In the genomic region with DNA sequence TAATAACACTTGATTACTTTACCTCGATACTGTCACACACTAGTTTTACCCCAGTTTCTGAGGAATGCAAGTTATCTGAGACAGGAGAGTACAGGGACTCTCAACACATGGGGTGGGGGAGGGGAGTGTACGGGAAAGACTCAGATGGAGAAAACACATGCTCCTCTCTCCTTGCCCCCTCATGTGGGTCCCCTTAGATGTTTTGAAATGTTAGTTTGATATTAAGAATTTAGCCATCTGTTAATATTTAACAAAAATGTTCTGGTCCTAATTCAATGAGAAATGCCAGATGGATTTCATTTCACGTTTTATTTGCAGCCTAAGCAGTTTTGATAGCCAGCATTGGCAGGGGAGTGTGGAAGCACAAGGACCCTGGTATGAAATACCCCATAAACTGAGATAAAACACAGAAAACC, we compare ENCODE assay signal across 16 mouse cellular contexts.
A peak's percentile ranks its signal among the peaks of the same experiment; 100 is the strongest.
DNase-seq lines count a peak whose midpoint lies in the region; ATAC-seq and TF ChIP-seq lines count a peak whose summit lies in the region.
"Had no signal": no experiment of that assay in that cellular context is flagged by ENCODE, and none has a peak within 500 bp of the region (broad histone marks: within the 10 kb centered on the region; RNA-seq: fewer than 3 reads in every experiment).

No protein-coding gene starts in this region.

- no peaks in the 10 kb centered on the region for H3K4me1 ChIP-seq in forebrain, postnatal 0 days (ENCODE audit: insufficient read depth)

- no peaks in the 10 kb centered on the region for H3K36me3 ChIP-seq in forebrain, postnatal 0 days (ENCODE audit: insufficient read depth)
- H3K36me3 ChIP-seq: midbrain, embryonic 15.5 days had no signal

- WGBS in forebrain, postnatal 0 days = 66% methylated on average over 3 of the region's 3 CpGs

- no peak overlapping the region for H3K4me2 ChIP-seq in forebrain, postnatal 0 days (ENCODE audit: low read depth)
- H3K4me2 ChIP-seq: midbrain, embryonic 15.5 days had no signal

- no peaks in the 10 kb centered on the region for H3K9me3 ChIP-seq in forebrain, postnatal 0 days (ENCODE audit: low read length)
- H3K9me3 ChIP-seq: midbrain, embryonic 15.5 days had no signal

- TF ChIP-seq CTCF in forebrain, postnatal 0 days (IDR thresholded peaks at IDR 0.05; ENCODE audit: low read depth) = no peak

- H3K4me3 ChIP-seq in forebrain, postnatal 0 days (ENCODE audit: low read depth, low read length) = no peak overlapping the region
- H3K4me3 ChIP-seq: midbrain, embryonic 15.5 days had no signal

- no peaks in the 10 kb centered on the region for H3K27me3 ChIP-seq in forebrain, postnatal 0 days (ENCODE audit: insufficient read depth, low read length)
- H3K27me3 ChIP-seq: midbrain, embryonic 15.5 days had no signal

- peak; percentile 18 for DNase-seq in gastrocnemius, postnatal 25 days
- no peak for DNase-seq in gastrocnemius, adult 18-20 months (ENCODE audit: low spot score)
- peak; percentile 32 for DNase-seq in 3T3-L1 (ENCODE audit: low read depth, low spot score)
- DNase-seq in embryo, embryonic 11 days = peak; percentile 73
- peak; percentile 21 for DNase-seq in forebrain, postnatal 0 days
- DNase-seq in urinary bladder, postnatal 4 days (ENCODE audit: low spot score in 2 of 2) = no peak
- DNase-seq: adrenal gland, postnatal 14 days; heart, adult 11 months; heart, postnatal 4 days; lung, postnatal 36 days; right cerebral cortex, postnatal 4 days had no signal

- no peak overlapping the region for H3K9ac ChIP-seq in forebrain, postnatal 0 days
- H3K9ac ChIP-seq: liver, embryonic 14.5 days; midbrain, embryonic 15.5 days had no signal

- ATAC-seq in forebrain, postnatal 0 days = peak; percentile 26; the same call in 1 of the 2 replicates
- no peak for ATAC-seq in megakaryocyte-erythroid progenitor cell, adult 5-6 weeks (replicated peaks; ENCODE audit: low FRiP score, low TSS enrichment, poor library complexity, severe bottlenecking)
- no peak for ATAC-seq in inflammation-experienced regulatory T-cells, adult 6 months
- ATAC-seq: intestine, embryonic 16.5 days had no signal

- no peak overlapping the region for H3K27ac ChIP-seq in forebrain, postnatal 0 days (ENCODE audit: low read depth, low read length)
- H3K27ac ChIP-seq: liver, embryonic 14.5 days had no signal

Comparison
In these comparisons a context has a peak if more than half of its experiments do, and no peak if none do; other contexts are left out.
1. DNase-seq: peak in gastrocnemius, postnatal 25 days (single experiment), 3T3-L1 (single experiment), embryo, embryonic 11 days (single experiment) and forebrain, postnatal 0 days (single experiment); none in gastrocnemius, adult 18-20 months (single experiment) and urinary bladder, postnatal 4 days (0 of 2).